In genomic region chr1:64020672-64021635, GRCm38 (mm10) we compare ENCODE assay signal across 8 mouse cellular contexts.
DNase-seq lines count a peak whose midpoint lies in the region; ATAC-seq lines count a peak whose summit lies in the region.

No protein-coding gene starts in this region.

- no peak overlapping the region for H3K4me3 ChIP-seq in forebrain, embryonic 14.5 days (ENCODE audit: low read depth, low read length)
- H3K4me3 ChIP-seq in intestine, embryonic 14.5 days (ENCODE audit: low read depth, low read length): no peak overlapping the region
- H3K4me3 ChIP-seq in limb, embryonic 12.5 days (replicated peaks): no peak overlapping the region

- 29% methylated on average over 19 of the region's 19 CpGs for WGBS in forebrain, embryonic 14.5 days
- WGBS in intestine, embryonic 14.5 days: 30% methylated on average over 19 of the region's 19 CpGs
- WGBS in limb, embryonic 12.5 days: 28% methylated on average over 19 of the region's 19 CpGs

- H3K4me2 ChIP-seq in forebrain, embryonic 14.5 days (ENCODE audit: low read length): peak overlapping the region; percentile 2; the same call in 1 of the 2 replicates
- peak overlapping the region; percentile 23; the same call in 1 of the 2 replicates for H3K4me2 ChIP-seq in intestine, embryonic 14.5 days (ENCODE audit: low read length)
- peak overlapping the region; percentile 38 for H3K4me2 ChIP-seq in limb, embryonic 12.5 days

- H3K27me3 ChIP-seq in forebrain, embryonic 14.5 days (replicated peaks; ENCODE audit: control insufficient read depth, insufficient read depth, low read length): no peaks in the 10 kb centered on the region
- no peaks in the 10 kb centered on the region for H3K27me3 ChIP-seq in intestine, embryonic 14.5 days (replicated peaks; ENCODE audit: control insufficient read depth, insufficient read depth, low read length)
- no peaks in the 10 kb centered on the region for H3K27me3 ChIP-seq in limb, embryonic 12.5 days

- H3K4me1 ChIP-seq in forebrain, embryonic 14.5 days (ENCODE audit: control insufficient read depth, insufficient read depth, low read length): 0 out of 2 replicates have a peak, but pooled peaks cover 3% of the 10 kb centered on the region
- H3K4me1 ChIP-seq in intestine, embryonic 14.5 days (replicated peaks; ENCODE audit: control insufficient read depth, insufficient read depth, low read length): peaks cover 7% of the 10 kb centered on the region
- H3K4me1 ChIP-seq in limb, embryonic 12.5 days (replicated peaks): peaks cover 32% of the 10 kb centered on the region

- H3K27ac ChIP-seq in forebrain, embryonic 14.5 days (ENCODE audit: low read depth, low read length): no peak overlapping the region
- H3K27ac ChIP-seq in intestine, embryonic 14.5 days (ENCODE audit: low read depth): no peak overlapping the region
- no peak overlapping the region for H3K27ac ChIP-seq in limb, embryonic 12.5 days

- H3K9ac ChIP-seq in forebrain, embryonic 14.5 days (ENCODE audit: low read length): no peak overlapping the region
- H3K9ac ChIP-seq in intestine, embryonic 14.5 days (ENCODE audit: low read length): no peak overlapping the region
- no peak overlapping the region for H3K9ac ChIP-seq in limb, embryonic 12.5 days (replicated peaks)

- H3K36me3 ChIP-seq in forebrain, embryonic 14.5 days (ENCODE audit: control insufficient read depth, insufficient read depth, low read length): no peaks in the 10 kb centered on the region
- H3K36me3 ChIP-seq in intestine, embryonic 14.5 days (ENCODE audit: control insufficient read depth, insufficient read depth, low read length): no peaks in the 10 kb centered on the region
- no peaks in the 10 kb centered on the region for H3K36me3 ChIP-seq in limb, embryonic 12.5 days

- peak; percentile 41 for DNase-seq in 3134 (ENCODE audit: extremely low read depth, insufficient read length, low spot score)
- peak; percentile 96 for DNase-seq in Muller cell, postnatal 12 days (ENCODE audit: inconsistent ontology term)
- DNase-seq in forebrain, embryonic 14.5 days (ENCODE audit: low spot score): peak; percentile 89
- peak; percentile 57 for DNase-seq in intestine, embryonic 14.5 days (ENCODE audit: low spot score)
- peak; percentile 26 for DNase-seq in neural tube, embryonic 10.5 days (ENCODE audit: extremely low spot score, low spot score)
- no peak for DNase-seq in natural killer cell, adult 2 months (ENCODE audit: low spot score in 2 of 2)
- DNase-seq in spleen, postnatal 4 days (ENCODE audit: low spot score in 2 of 2): no peak

- ATAC-seq in forebrain, embryonic 14.5 days: peak; percentile 91
- 0 out of 2 replicates have a peak, but pooled peaks have one; percentile 29 for ATAC-seq in intestine, embryonic 14.5 days (replicated peaks; ENCODE audit: low FRiP score, low TSS enrichment, low read depth)
- ATAC-seq in limb, embryonic 12.5 days (ENCODE audit: insufficient number of reproducible peaks, insufficient read depth, low FRiP score, low TSS enrichment, low read depth): 0 out of 2 replicates have a peak, but pooled peaks have one; percentile 21

- no peaks in the 10 kb centered on the region for H3K9me3 ChIP-seq in forebrain, embryonic 14.5 days (replicated peaks; ENCODE audit: control insufficient read depth, low read length)
- no peaks in the 10 kb centered on the region for H3K9me3 ChIP-seq in intestine, embryonic 14.5 days (ENCODE audit: control insufficient read depth, low read length)
- H3K9me3 ChIP-seq in limb, embryonic 12.5 days: no peaks in the 10 kb centered on the region

Comparison
In these comparisons a context has a peak if more than half of its experiments do, and no peak if none do; other contexts are left out.
1. DNase-seq: peak in 3134 (single experiment), Muller cell, postnatal 12 days (single experiment), forebrain, embryonic 14.5 days (single experiment), intestine, embryonic 14.5 days (single experiment) and neural tube, embryonic 10.5 days (single experiment); none in natural killer cell, adult 2 months (0 of 2) and spleen, postnatal 4 days (0 of 2).
2. ATAC-seq: peak in every context shown above with its lines; median percentile 91 in forebrain, embryonic 14.5 days; 29 in intestine, embryonic 14.5 days; 21 in limb, embryonic 12.5 days.
3. Peak in every context shown above with its lines, with median percentiles within 50 percentile points of each other: H3K4me2 ChIP-seq.